Mouse (Mus musculus) heart, postnatal 0 days (tissue): ENCODE data around the gene Slc40a1.

ENCODE experiments used
- CTCF ChIP-seq: IDR thresholded peaks from 2 replicates; pipeline ENCODE4 v1.5.1; 2016; ENCODE audit warnings: antibody characterized with exemption, control low read depth, low read depth
- EP300 ChIP-seq: IDR thresholded peaks from 2 replicates; pipeline ENCODE4 v1.6.1; 2016; ENCODE audit warnings: antibody characterized with exemption, low read depth

GRCm38 (mm10) chr1:45877463-45877862, 48.9 kb downstream of the Slc40a1 start:
- TF ChIP-seq CTCF (no peak), EP300 (no peak)
